8 mouse cellular contexts compared by ENCODE assay signal in genomic region chr4:134450392-134451195, GRCm38 (mm10). TPM values are rescaled to one million over a fixed set of nuclear protein-coding genes. Genes with fewer than 3 reads are reported as not detected.
A peak's percentile ranks its signal among the peaks of the same experiment; 100 is the strongest.
DNase-seq lines count a peak whose midpoint lies in the region; ATAC-seq lines count a peak whose summit lies in the region.

No protein-coding gene starts in this region.

- H3K9me3 ChIP-seq in heart, embryonic 16.5 days (replicated peaks; ENCODE audit: control insufficient read depth, low read length) = no peaks in the 10 kb centered on the region

- no peak for ATAC-seq in heart, embryonic 16.5 days (replicated peaks; ENCODE audit: extremely low read depth, insufficient read depth, low FRiP score)

- H3K9ac ChIP-seq in heart, embryonic 16.5 days (ENCODE audit: low read length) = no peak overlapping the region

- peaks cover 12% of the 10 kb centered on the region; the same call in 1 of the 2 replicates for H3K4me1 ChIP-seq in heart, embryonic 16.5 days (ENCODE audit: control insufficient read depth, insufficient read depth, low read length)

- no peak overlapping the region for H3K27ac ChIP-seq in heart, embryonic 16.5 days (ENCODE audit: low read length)

- WGBS in heart, embryonic 16.5 days = 35% methylated on average over 20 of the region's 20 CpGs

- peaks cover 7% of the 10 kb centered on the region; the same call in 1 of the 2 replicates for H3K27me3 ChIP-seq in heart, embryonic 16.5 days (ENCODE audit: control insufficient read depth, insufficient read depth, low read length)

- no peak overlapping the region for H3K4me3 ChIP-seq in heart, embryonic 16.5 days (ENCODE audit: low read length)

- DNase-seq in layer of hippocampus, adult 11-12 months (ENCODE audit: low spot score) = peak; percentile 63
- DNase-seq in layer of hippocampus, adult 9-10 months (ENCODE audit: low spot score) = no peak
- peak; percentile 71 to 74 for DNase-seq in cerebellum, postnatal 25 days
- DNase-seq in kidney, postnatal 14 days = peak; percentile 62
- peak; percentile 64 for DNase-seq in lung, postnatal 36 days
- DNase-seq in adipocyte (ENCODE audit: low spot score) = no peak
- no peak for DNase-seq in ovary, postnatal 14 days (ENCODE audit: low spot score)

- peak overlapping the region; percentile 29; the same call in 1 of the 2 replicates for H3K4me2 ChIP-seq in heart, embryonic 16.5 days (ENCODE audit: low read depth, low read length)

- H3K36me3 ChIP-seq in heart, embryonic 16.5 days (ENCODE audit: control insufficient read depth, insufficient read depth) = no peaks in the 10 kb centered on the region

RNA-seq across cellular contexts. Expression of gene Stmn1, which starts 17.5 kb away (rescaled TPM):
- polyA plus RNA-seq in heart, embryonic 16.5 days (2015; fragmentation: Nextera tagmentation; extraction: Ambion mirVana) = 936 and 979 TPM in 2 replicates

RNA-seq across cellular contexts. Expression of gene Paqr7, which starts 45.9 kb away (rescaled TPM):
- 12.4 and 13.2 TPM in 2 replicates for polyA plus RNA-seq in heart, embryonic 16.5 days (2015; fragmentation: Nextera tagmentation; extraction: Ambion mirVana)

RNA-seq across cellular contexts. Expression of gene Pafah2, which starts 54.5 kb away (rescaled TPM):
- polyA plus RNA-seq in heart, embryonic 16.5 days (2015; fragmentation: Nextera tagmentation; extraction: Ambion mirVana) = 9.6 and 10.5 TPM in 2 replicates

Comparison
In these comparisons a context has a peak if more than half of its experiments do, and no peak if none do; other contexts are left out.
1. DNase-seq: peak in layer of hippocampus, adult 11-12 months (single experiment), cerebellum, postnatal 25 days (2 of 2), kidney, postnatal 14 days (single experiment) and lung, postnatal 36 days (single experiment); none in layer of hippocampus, adult 9-10 months (single experiment), adipocyte (single experiment) and ovary, postnatal 14 days (single experiment).